14 mouse cellular contexts compared by ENCODE assay signal in the genomic region with DNA sequence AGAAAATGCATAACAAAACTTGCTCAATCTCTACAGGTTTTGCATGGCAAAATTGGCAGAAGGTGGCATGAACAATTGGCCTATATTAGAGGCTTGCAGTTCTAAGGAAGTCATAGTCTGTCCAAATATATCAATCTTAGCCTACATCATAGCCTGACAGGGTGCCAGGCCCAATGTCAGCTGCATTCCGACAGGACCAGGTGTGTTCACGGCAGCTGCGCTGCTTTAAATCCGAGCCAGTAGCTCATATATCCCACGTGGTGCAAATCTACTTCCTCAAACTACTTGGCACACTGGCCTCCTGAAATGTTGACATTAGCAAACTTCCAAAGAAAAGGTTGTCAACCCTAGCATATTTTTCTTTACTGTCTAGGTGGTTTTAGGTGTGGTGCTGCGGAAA. TPM values are rescaled to one million over a fixed set of nuclear protein-coding genes. Genes with fewer than 3 reads are reported as not detected.
DNase-seq lines count a peak whose midpoint lies in the region; ATAC-seq and TF ChIP-seq lines count a peak whose summit lies in the region.
"Had no signal": no experiment of that assay in that cellular context is flagged by ENCODE, and none has a peak within 500 bp of the region (broad histone marks: within the 10 kb centered on the region; RNA-seq: fewer than 3 reads in every experiment).

No protein-coding gene starts in this region.

- TF ChIP-seq POLR2A in bone marrow, adult 2 months (IDR thresholded peaks at IDR 0.05; ENCODE audit: borderline replicate concordance, control insufficient read depth, low read depth, low read length) = no peak
- no peak for TF ChIP-seq POLR2A in limb, embryonic 14.5 days (IDR thresholded peaks at IDR 0.05; ENCODE audit: borderline replicate concordance, extremely low read depth, insufficient read depth, insufficient read length)

- TF ChIP-seq CTCF in bone marrow, adult 2 months (IDR thresholded peaks at IDR 0.05; ENCODE audit: control insufficient read depth, insufficient read depth, low read length) = no peak

- peak overlapping the region; percentile 7; the same call in 1 of the 2 replicates for H3K27ac ChIP-seq in bone marrow, adult 2 months (ENCODE audit: control insufficient read depth, insufficient read depth, low read depth, low read length, poor library complexity)
- no peak overlapping the region for H3K27ac ChIP-seq in limb, embryonic 14.5 days (replicated peaks; ENCODE audit: low read depth, low read length)
- H3K27ac ChIP-seq: embryonic facial prominence, embryonic 12.5 days; forebrain, embryonic 15.5 days; kidney, postnatal 0 days had no signal

- no peak overlapping the region for H3K4me2 ChIP-seq in limb, embryonic 14.5 days (replicated peaks; ENCODE audit: low read depth, low read length, severe bottlenecking)
- H3K4me2 ChIP-seq: embryonic facial prominence, embryonic 12.5 days; forebrain, embryonic 15.5 days had no signal

- H3K36me3 ChIP-seq in limb, embryonic 14.5 days (ENCODE audit: control insufficient read depth, insufficient read depth, low read length) = no peaks in the 10 kb centered on the region
- H3K36me3 ChIP-seq: embryonic facial prominence, embryonic 12.5 days; forebrain, embryonic 15.5 days had no signal

- H3K4me3 ChIP-seq in bone marrow, adult 2 months (replicated peaks; ENCODE audit: control insufficient read depth, low read depth, low read length) = peak overlapping the region; percentile 43
- no peak overlapping the region for H3K4me3 ChIP-seq in limb, embryonic 14.5 days (replicated peaks; ENCODE audit: low read length)
- H3K4me3 ChIP-seq: embryonic facial prominence, embryonic 12.5 days; forebrain, embryonic 15.5 days had no signal

- H3K27me3 ChIP-seq in limb, embryonic 14.5 days (ENCODE audit: control insufficient read depth, insufficient read depth, low read length) = no peaks in the 10 kb centered on the region
- H3K27me3 ChIP-seq: forebrain, embryonic 15.5 days had no signal

- peak; percentile 50; the same call in 1 of the 2 replicates for ATAC-seq in limb, embryonic 14.5 days (ENCODE audit: low FRiP score, low read depth)
- ATAC-seq in neutrophil, adult 5-6 weeks (ENCODE audit: extremely low read depth, insufficient number of reproducible peaks, low FRiP score, poor library complexity, severe bottlenecking) = peak; percentile 25; the same call in 1 of the 2 replicates
- ATAC-seq: forebrain, embryonic 15.5 days had no signal

- no peak overlapping the region for H3K9ac ChIP-seq in limb, embryonic 14.5 days (ENCODE audit: low read depth, low read length, severe bottlenecking)
- H3K9ac ChIP-seq: embryonic facial prominence, embryonic 12.5 days; forebrain, embryonic 15.5 days had no signal

- peaks cover 9% of the 10 kb centered on the region; the same call in 1 of the 2 replicates for H3K4me1 ChIP-seq in bone marrow, adult 2 months (ENCODE audit: control insufficient read depth, insufficient read depth, low read length)
- peaks cover 14% of the 10 kb centered on the region for H3K4me1 ChIP-seq in limb, embryonic 14.5 days (ENCODE audit: control insufficient read depth, insufficient read depth, low read length)
- H3K4me1 ChIP-seq: forebrain, embryonic 15.5 days had no signal

- WGBS in bone marrow, adult 2 months = 12% methylated on average over 6 of the region's 6 CpGs
- 38% methylated on average over 6 of the region's 6 CpGs for WGBS in limb, embryonic 14.5 days

- DNase-seq in kidney, postnatal 10 days = peak; percentile 20
- no peak for DNase-seq in kidney, postnatal 25 days
- DNase-seq in limb, embryonic 14.5 days (ENCODE audit: low spot score) = peak; percentile 38
- no peak for DNase-seq in gastrocnemius, postnatal 10 days
- no peak for DNase-seq in adrenal gland, adult (ENCODE audit: inconsistent age in 2 of 2, low spot score in 1 of 2)
- DNase-seq in frontal cortex, postnatal 36 days (ENCODE audit: low spot score in 2 of 2) = no peak
- DNase-seq: adrenal gland, adult 2 months; cerebellum, adult 18-20 months; heart, adult 18-20 months had no signal

- no peaks in the 10 kb centered on the region for H3K9me3 ChIP-seq in limb, embryonic 14.5 days (ENCODE audit: control insufficient read depth, low read length)
- H3K9me3 ChIP-seq: embryonic facial prominence, embryonic 12.5 days; forebrain, embryonic 15.5 days had no signal

RNA-seq across cellular contexts. Expression of gene Parp8, which starts 6.2 kb away (rescaled TPM):
- polyA plus RNA-seq in bone marrow, adult 2 months (2011; ENCODE audit: insufficient read depth, insufficient read length, low replicate concordance, missing spikeins) = 13.0 and 31.9 TPM in 2 replicates
- 37.7 and 37.8 TPM in 2 replicates for polyA plus RNA-seq in limb, embryonic 14.5 days (2012; rRNA removed)
- 20.0 and 21.7 TPM in 2 replicates for polyA plus RNA-seq in limb, embryonic 14.5 days (2014; fragmentation: Nextera tagmentation; extraction: Ambion mirVana)
- total RNA-seq in neutrophil, adult 5-6 weeks (2017) = 82.1 and 89.8 TPM in 2 replicates
- total RNA-seq in gastrocnemius, postnatal 10 days (2021) = 10 to 100 TPM; 18.4 to 21.9 TPM

Comparison
In these comparisons a context has a peak if more than half of its experiments do, and no peak if none do; other contexts are left out.
1. DNase-seq: peak in kidney, postnatal 10 days (single experiment) and limb, embryonic 14.5 days (single experiment); none in kidney, postnatal 25 days (0 of 2), gastrocnemius, postnatal 10 days (single experiment), adrenal gland, adult (0 of 2) and frontal cortex, postnatal 36 days (0 of 2).